Mouse (Mus musculus): ENCODE data around the gene Gabpa.

Gabpa gene

GRCm38 (mm10) chr16:84834745-84835440 lies at the start of gene Gabpa:
Gene Gabpa (plus strand): TSS chr16:84834925.
- peak; percentile 86 to 91 for DNase-seq (ENCODE audit: low read depth in 2 of 2, low spot score in 2 of 2)

- DNase-seq (ENCODE audit: low read depth in 2 of 2, low spot score in 2 of 2) = no peak
Measured at GRCm38 (mm10) chr16:84784966-84785365, 49.8 kb upstream of the Gabpa start.

- no peak for DNase-seq (ENCODE audit: low read depth in 2 of 2, low spot score in 2 of 2)
Measured at GRCm38 (mm10) chr16:84790595-84791165, 44.0 kb upstream of the Gabpa start.

GRCm38 (mm10) chr16:84793401-84793800 lies 41.3 kb upstream of the Gabpa start:
- DNase-seq (ENCODE audit: low read depth in 2 of 2, low spot score in 2 of 2) = no peak

- no peak for DNase-seq (ENCODE audit: low read depth in 2 of 2, low spot score in 2 of 2)
Measured at GRCm38 (mm10) chr16:84795337-84795736, 39.4 kb upstream of the Gabpa start.

- DNase-seq (ENCODE audit: low read depth in 2 of 2, low spot score in 2 of 2) = no peak
Measured at GRCm38 (mm10) chr16:84796678-84797077, 38.0 kb upstream of the Gabpa start.

- no peak for DNase-seq (ENCODE audit: low read depth in 2 of 2, low spot score in 2 of 2)
Measured at GRCm38 (mm10) chr16:84800038-84800437, 34.7 kb upstream of the Gabpa start.

GRCm38 (mm10) chr16:84802217-84802616 lies 32.5 kb upstream of the Gabpa start:
- DNase-seq (ENCODE audit: low read depth in 2 of 2, low spot score in 2 of 2) = no peak

GRCm38 (mm10) chr16:84804866-84805265 lies 29.9 kb upstream of the Gabpa start:
- no peak for DNase-seq (ENCODE audit: low read depth in 2 of 2, low spot score in 2 of 2)

- DNase-seq (ENCODE audit: low read depth in 2 of 2, low spot score in 2 of 2) = no peak
Measured at GRCm38 (mm10) chr16:84806175-84806574, 28.6 kb upstream of the Gabpa start.

- no peak for DNase-seq (ENCODE audit: low read depth in 2 of 2, low spot score in 2 of 2)
Measured at GRCm38 (mm10) chr16:84807874-84808273, 26.9 kb upstream of the Gabpa start.

- DNase-seq (ENCODE audit: low read depth in 2 of 2, low spot score in 2 of 2) = no peak
Measured at GRCm38 (mm10) chr16:84810254-84810653, 24.5 kb upstream of the Gabpa start.

- no peak for DNase-seq (ENCODE audit: low read depth in 2 of 2, low spot score in 2 of 2)
Measured at GRCm38 (mm10) chr16:84813852-84814251, 20.9 kb upstream of the Gabpa start.

- DNase-seq (ENCODE audit: low read depth in 2 of 2, low spot score in 2 of 2) = no peak
Measured at GRCm38 (mm10) chr16:84814511-84814910, 20.2 kb upstream of the Gabpa start.

- DNase-seq (ENCODE audit: low read depth in 2 of 2, low spot score in 2 of 2) = peak in 1 of 2 experiments; percentile 28
Measured at GRCm38 (mm10) chr16:84817423-84817822, 17.3 kb upstream of the Gabpa start.

- DNase-seq (ENCODE audit: low read depth in 2 of 2, low spot score in 2 of 2) = no peak
Measured at GRCm38 (mm10) chr16:84825009-84825408, 9.7 kb upstream of the Gabpa start.

- no peak for DNase-seq (ENCODE audit: low read depth in 2 of 2, low spot score in 2 of 2)
Measured at GRCm38 (mm10) chr16:84831696-84832095, 3.0 kb upstream of the Gabpa start.

GRCm38 (mm10) chr16:84832736-84833135 lies 2.0 kb upstream of the Gabpa start:
- DNase-seq (ENCODE audit: low read depth in 2 of 2, low spot score in 2 of 2) = no peak

GRCm38 (mm10) chr16:84834344-84834743 lies 381 bp upstream of the Gabpa start:
- no peak for DNase-seq (ENCODE audit: low read depth in 2 of 2, low spot score in 2 of 2)

- DNase-seq (ENCODE audit: low read depth in 2 of 2, low spot score in 2 of 2) = peak in 1 of 2 experiments; percentile 49
Measured at GRCm38 (mm10) chr16:84835441-84835822, 707 bp downstream of the Gabpa start, which contains the start of gene Atp5j. Gene Atp5j (minus strand): TSS chr16:84835625.

- DNase-seq (ENCODE audit: low read depth in 2 of 2, low spot score in 2 of 2) = peak; percentile 22 to 35
Measured at GRCm38 (mm10) chr16:84835823-84836743, 1.4 kb downstream of the Gabpa start.

GRCm38 (mm10) chr16:84838576-84838975 lies 3.9 kb downstream of the Gabpa start:
- DNase-seq (ENCODE audit: low read depth in 2 of 2, low spot score in 2 of 2) = no peak
